Mouse (Mus musculus) thymus, postnatal 36 days (tissue): ENCODE measurements around the gene Olfr523.
A peak's percentile ranks its signal among the peaks of the same experiment; 100 is the strongest.
"Not testable (repeated sequence)": the region's sequence is repeated elsewhere in the genome, so short reads cannot be mapped to it uniquely, and the experiment has no call there.

Experiments used
- DNase-seq, 2 experiments: peaks; one replicate each; pipeline ENCODE4 v3.0.0; 2022; ENCODE audit warnings: mixed read lengths in 2 of 2

The Olfr523 gene

DNA sequence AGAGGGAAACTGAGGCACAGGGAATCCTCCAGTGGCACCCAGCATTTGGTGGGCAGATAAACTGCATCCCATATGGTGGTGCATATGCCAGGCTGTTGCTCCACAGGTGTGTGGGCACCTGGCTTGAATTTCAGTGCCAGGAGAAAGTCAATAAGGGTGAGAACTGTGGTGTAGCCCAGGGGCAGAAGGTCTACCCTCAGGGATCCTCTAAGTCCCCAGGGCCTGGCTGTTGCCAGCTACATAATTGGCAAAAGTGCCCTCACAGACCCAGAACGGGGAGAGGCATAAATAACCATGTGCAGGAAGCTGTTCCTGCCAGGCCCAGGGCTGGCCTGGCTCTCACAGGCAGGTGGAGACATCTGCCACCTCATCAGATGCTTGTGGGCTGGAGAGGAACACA, at the start of gene Olfr523:
Olfr523 (plus strand) TSS at position 282 of the 400 bp plus-strand sequence.
- no peak for DNase-seq

DNA sequence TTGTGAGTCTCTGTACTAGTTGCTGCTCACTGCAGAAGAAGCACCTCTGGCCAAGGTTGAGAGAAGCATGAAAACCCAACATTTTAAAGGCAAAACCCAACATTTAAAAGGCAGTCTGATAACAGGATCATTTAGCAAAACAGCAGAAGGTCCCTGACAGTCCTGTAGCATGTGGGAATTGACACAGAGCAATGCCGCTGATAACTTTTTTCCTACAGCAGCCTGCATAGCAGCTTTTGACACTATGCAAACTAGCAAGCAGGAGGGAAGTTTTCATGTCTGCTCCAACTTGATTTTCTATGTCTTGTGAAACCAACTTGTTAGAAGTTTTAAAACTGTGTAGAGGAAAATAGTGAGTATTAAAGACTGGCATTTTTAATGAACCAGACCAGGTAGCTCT, 48.6 kb upstream of the Olfr523 start:
- no peak for DNase-seq

DNA sequence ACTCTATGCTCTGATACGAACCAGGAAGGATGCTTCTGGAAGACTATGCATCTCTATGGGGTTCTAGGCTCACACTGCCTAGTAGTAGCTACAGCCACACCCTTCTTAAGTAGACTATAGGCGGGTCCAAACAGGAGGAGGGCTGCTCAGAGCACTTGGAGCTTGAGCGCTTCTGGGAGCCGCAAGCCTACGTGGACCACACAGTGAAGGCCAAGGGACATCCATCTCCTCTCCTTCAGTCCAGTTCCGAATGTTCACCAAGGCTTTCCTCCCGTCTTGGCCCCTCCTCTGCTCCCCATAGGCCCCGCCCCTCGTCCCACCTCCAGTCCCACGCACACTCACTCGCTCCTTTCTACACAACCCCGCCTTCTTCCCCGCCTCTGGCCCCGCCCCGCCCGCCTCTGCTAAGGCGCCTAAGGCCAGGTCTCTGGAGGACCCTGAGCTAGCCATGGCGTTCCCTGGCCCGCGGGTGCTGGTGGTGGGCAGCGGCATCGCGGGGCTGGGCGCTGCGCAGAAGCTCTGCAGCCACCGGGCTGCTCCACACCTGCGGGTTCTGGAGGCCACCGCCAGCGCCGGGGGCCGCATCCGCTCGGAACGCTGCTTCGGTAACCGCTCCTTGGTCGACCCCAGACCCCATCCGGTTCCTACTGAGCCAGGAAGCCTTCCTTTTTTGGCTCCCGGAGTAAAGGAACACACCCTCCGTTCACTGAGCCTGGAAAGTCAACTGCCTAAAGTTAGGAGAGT, 47.6 kb upstream of the Olfr523 start:
- peak; percentile 92 to 93 for DNase-seq

DNA sequence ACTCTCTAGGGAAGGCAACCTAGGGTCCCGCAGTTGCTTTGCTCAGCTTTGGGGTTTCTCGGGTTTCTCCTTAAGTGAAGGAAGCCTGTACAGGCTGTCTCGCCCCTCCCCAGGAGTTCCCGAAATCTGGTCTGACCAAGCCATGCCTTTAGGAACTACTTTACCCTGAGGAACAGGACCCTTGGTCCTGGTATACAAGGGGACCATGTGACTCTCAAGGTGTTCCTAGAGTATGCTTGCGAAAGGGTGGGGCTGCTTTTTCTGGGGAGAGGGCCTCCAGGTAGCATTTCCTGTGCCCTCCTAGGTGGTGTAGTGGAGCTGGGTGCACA, 47.0 kb upstream of the Olfr523 start:
- DNase-seq: no peak

DNA sequence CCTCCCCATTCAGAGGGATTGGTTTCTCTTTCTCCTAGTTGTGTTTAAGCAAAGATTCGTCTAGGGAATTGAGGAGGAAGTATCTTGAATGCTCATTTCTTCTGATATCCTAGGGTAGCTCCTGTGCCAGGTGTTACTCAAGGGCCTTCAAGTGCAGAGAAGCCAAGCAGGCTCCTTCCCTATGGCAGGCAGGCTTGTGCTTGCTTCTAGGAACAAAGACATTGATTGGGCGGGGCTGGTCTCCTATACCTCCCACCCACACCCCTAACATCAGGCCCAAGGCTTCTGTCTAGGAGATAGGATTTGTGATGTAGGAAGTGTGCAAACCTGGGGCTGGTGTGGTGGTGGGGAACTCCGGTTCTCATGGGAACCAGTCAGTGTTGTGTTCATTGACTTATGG, 46.1 kb upstream of the Olfr523 start:
- no peak for DNase-seq

DNA sequence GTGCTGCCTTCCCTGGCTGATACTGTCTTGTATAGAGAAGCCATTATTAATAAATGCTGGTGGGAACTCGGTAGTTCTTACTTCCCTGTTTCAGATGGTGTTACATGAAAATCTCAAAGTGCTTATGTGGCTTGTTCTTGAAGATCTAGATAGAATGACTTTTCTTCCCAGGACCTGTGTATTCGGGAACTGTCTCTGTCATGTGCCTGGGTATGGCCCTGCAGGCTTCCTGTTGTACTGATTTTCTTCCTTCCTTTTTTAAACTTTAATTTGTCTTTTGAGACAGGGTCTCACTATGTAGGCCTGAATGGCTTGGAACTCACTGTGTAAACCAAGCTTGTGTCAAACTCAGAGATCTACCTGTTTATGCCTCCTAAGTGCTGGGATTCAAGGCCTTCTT, 45.1 kb upstream of the Olfr523 start:
- no peak for DNase-seq

DNA sequence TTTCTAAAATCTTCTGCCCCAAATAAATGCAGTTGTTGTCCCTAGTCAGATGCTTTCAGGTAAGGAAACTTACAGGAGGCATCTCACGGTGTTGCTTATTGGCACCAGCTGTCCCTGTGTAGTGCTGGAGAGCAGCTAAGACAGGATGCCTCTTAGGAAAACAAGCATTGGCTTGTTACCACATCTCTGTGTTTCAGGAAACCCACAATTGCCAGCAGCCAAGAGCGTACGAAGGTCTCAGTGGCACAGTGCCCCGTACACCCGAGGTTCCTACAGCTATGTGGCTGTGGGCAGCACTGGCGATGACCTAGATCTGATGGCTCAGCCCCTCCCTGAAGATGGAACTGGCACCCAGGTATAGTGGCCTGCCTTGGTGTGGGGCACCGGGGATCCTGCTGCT, 40.8 kb upstream of the Olfr523 start:
- not testable (repeated sequence) for DNase-seq

DNA sequence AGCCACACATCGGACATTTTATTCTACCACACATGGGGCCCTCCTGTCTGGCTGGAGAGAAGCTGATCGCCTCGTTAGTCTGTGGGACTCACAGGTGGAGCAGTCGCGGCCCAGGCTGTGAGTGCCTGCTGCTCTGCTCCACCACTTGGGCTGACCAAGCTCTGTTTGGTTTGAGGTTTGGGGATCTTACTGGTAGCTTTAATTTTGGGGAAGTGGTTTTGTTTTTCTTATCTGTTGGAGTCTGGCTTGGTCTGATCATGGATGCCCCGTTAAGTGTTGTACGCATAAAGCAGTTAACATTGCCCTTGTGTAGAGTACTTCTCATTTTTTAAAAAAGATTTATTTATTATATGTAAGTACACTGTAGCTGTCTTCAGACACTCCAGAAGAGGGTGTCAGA, 39.0 kb upstream of the Olfr523 start:
- DNase-seq: not testable (repeated sequence)

DNA sequence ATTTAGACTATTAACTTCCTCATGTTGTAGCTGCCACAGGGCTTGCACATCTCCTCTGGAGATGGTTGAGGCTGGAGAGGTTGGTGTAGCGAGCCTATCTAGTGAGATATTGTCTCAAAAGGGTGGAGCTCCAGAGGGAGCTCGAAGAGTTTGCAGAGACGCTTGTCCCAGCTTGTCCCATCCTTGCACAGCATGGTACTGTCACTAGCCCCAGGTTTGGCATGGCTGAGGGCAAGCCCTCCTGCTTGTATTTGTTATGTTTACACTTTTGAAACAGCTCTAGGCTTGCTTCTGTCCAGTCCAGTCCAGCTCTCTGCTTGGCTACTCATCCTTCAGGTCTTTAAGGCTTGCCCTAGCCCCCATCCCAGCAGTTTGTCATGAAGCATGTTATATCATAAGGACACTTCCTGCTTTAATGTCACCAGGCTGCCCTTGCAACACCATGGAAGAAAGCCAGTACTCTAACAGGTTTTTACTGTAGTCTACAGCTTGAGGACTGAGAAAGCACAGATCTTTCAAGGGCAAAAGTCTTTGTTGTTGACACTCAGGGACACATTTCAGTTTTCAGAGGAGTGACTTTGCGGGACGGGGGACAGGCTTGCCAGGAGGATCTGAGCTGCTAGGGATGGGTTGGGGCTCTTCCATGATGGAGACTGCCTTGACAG, 37.8 kb upstream of the Olfr523 start:
- DNase-seq: no peak

DNA sequence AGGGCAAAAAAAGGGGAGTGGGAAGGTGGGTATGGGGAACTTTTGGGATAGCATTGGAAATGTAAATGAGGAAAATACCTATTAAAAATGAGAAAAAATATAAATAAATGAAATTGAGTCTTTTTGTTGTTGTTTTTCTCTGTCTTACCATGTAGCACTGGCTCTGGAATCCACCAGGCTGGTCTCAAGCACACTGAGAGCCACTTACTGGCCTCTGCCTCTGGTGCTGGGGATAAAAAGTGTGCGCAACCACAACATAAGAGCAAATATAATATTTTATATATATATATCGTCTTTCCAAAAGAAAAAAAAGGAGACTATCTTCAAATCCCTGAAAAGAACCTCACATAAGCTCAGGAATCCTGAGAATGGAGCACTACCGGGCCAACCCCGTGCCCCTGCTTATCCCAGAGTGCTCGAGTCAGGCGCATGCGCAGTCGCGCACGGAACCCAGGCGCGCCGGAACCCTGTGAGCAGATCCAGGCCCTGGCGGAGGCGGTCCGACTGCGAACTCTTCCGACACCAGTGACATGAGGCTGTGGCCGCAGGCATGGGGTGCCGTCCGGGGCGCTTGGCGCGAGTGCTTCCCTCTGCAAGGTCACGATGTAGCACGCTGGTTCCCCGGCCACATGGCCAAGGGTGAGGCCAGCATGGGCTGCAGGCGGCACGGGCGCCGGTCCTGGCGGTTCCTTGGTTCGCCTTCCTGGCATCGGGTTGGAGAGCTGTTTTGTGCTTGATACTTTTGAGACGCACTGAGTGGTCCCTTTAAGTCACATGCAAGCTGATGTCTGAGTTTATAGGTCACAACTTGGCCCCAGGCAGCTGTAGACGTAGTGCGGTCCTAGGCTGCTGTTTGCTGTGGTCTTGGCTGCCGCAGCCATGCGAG, 35.6 kb upstream of the Olfr523 start, which contains the start of gene Mtg1:
Mtg1 (plus strand) TSS at position 430 of the 886 bp plus-strand sequence.
- DNase-seq: peak; percentile 94 to 97

DNA sequence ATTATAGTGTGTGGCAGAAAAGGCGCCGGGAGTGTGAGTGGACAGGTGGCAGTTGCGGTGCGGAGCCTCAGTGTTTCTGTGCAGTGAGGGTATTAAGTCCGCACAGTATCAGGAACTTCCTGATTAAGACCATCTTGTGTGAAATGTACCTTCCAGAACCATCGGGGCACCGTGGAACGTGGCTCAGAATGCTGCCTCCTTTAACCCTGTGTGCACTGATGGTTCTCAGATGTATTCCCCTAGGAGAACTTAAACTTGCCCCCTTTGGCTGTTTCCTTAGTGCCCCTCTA, 35.1 kb upstream of the Olfr523 start:
- no peak for DNase-seq

DNA sequence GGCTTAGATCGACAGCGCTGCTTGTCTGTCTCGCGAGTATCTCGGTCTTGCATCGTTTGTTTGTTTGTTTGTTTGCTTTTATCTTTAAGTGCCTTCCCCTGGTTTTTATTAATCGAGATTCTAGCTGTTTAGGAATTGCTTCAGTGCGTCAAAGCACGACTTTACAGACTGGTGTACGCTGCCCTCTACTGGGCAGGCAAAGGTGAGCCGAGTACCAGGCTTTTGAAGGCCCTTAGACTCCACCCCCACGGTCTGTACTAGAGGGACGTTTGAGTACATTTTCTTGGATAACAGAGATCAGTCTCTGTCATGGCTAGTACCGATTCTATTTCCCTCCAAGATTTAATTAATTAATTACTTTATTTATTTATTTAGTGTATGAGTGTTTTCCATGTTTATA, 31.7 kb upstream of the Olfr523 start:
- DNase-seq: peak; percentile 60 to 64

DNA sequence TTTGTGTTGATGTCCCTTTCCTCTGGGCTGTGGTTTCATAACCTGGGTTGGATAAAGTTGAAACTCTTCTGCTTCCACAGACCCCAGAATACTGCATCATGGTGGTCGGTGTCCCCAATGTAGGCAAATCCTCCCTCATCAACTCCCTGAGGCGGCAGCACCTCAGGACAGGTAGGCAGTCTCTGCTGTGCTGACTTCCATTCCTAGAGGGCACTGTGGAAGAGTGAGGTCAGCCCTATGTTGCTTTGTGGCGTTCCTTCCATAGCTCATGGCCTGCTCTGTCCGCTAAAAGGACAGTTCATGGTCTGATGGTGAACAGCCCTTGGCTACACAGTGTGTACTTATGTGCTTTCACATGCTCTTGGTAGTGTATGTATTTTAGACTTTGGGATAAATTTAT, 28.5 kb upstream of the Olfr523 start:
- DNase-seq: no peak

DNA sequence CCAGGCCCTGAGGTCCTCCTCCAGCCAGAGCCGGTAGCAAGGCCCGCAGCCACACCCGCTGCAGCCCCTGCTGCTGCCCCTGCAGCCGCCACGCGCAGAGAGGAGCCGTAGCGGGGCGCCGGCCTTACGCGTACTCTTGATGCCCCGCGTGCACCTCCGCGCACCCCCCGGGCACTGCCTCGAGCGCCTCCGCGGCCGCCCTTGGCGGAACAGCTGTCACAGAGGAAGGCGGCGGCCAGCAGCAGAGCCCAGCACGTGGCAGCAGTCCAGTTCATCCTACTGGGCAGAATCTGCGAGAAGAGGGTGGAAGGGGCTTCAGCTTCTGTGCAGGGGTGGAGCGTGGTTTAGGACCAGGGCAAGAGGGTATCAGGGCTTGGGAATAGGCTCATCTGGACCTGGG, 19.6 kb upstream of the Olfr523 start:
- no peak for DNase-seq

DNA sequence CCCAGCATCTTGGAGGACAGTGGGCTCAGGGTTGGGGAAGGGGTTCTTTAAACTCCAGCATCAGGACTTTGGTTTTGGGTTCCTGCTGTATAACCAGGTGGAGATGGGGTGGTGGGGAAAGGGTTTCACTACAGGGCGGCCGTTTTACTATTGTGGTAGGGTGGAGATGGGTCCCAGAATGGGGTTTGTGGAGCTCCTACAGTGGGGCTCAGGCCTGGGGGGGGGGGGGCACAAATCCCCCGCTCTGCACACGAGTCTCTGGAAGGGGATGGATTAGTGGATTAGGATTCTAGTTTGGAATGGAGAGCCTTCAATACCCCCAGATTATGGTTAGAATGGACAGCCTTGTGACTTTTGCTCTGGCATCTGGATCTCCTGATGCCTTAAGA, 19.2 kb upstream of the Olfr523 start:
- DNase-seq: no peak

DNA sequence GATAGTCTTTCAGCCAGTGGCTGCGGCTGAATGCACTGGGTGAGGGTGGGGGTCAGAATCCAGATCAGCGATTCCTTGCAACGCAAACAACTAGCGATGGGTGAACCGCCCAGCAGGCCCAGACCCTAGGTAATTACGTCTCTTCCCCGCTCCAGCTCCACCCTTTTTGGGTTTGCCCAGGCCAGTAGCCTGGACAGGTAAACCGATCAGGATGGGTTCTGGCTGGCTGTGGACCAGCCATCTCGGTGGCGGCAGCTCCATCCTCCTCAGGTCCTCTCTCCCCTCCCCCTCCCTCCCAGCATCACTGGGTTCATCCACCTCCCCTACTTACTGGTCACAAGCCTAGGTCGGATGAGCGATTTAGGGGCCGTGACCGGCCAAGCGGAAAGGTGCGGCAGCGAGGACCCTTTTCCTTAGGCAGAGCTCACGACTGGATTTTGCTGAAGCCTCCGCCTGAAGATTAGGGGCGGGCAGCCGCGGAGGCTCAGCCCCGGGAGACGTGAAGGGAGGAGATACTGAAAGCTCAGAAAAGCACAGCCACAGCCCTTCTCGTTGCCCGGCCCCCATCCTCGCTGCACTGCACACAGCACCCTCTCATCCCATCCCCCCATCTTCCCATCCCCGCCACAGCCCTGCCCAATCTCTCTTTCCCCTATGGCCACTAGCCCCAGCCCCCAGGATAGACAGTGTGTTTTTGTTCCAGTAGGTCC, 18.6 kb upstream of the Olfr523 start, which contains the start of gene Sprn:
Sprn (minus strand) TSS at position 660 of the 710 bp plus-strand sequence.
- DNase-seq: no peak

DNA sequence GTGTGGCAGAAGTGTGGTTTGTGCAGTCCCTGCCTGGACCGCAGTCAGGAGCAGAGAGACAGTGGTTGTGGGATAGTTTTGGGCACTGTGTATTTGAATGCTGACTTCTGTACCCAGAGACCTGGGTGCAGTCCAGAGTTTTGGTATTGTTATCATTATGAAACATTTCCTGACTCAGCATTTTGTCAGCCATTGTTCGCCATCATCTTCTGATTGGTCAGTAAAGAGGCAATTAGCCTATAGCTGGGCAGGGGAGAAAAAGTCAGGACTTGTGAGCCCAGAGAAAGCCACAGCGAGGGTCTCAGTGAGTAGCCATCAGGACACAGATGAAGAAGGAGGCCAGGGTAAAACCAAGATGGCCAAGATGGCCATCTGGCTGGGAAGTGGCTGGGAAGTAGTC, 12.7 kb upstream of the Olfr523 start:
- no peak for DNase-seq

DNA sequence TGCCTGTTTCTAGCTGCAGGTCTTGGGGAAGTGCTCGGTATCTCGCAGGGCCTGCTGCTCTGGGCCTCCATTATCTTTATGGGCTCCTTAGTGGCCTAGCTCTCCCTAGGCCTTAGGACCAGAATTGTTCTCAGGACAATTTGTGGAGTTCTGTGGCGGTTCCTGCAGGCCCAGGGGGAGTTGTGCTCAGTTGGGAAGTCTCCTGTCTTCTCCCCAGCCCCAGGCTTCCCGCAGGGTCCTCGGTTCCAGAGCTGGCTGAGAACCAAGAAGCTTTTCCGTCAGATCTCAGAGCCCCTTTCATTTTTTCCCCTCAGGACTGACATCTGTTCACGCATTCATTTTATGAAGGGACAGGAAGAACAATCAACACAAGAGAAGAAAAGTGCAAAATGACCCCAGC, 8.4 kb upstream of the Olfr523 start, which contains the start of gene Olfr522:
Olfr522 (minus strand) TSS at position 101 of the 400 bp plus-strand sequence.
- no peak for DNase-seq

DNA sequence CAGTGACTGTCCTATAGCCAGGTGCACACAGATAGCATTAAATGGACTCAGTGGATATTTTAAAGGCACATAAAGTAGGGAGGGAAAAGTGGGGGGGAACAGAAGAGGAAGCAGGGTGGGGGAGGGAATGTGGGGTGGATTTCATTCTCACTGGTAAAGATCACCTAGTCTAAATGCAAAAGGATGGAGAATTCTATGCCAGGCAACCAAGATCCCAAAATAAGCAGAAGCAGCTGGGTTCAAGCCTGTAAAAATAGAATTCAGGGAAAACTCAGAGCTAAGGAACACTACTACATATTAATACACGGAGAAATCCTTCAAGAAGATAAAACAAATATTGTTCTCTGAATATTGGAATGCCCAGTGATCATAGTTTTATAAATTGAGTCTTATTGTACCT, 5.1 kb upstream of the Olfr523 start:
- no peak for DNase-seq

DNA sequence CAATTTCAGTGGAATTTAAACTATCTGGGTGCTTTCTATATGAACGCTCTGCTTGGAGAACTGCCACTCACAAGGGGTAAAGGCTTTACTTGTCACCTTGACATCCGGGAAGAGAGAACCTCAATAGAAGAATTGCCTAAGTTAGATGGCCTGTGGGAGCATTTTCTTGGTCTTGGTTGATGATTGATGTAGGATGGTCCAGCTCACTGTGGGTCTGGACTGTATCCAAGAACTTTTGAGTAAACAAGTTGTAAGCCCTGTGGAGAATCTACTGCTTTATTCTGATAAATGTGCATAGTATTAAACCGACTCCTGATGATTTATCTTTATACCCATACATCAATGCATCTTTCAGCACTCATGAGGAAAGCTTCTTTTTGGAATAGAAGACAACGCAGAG, 3.6 kb upstream of the Olfr523 start:
- no peak for DNase-seq

DNA sequence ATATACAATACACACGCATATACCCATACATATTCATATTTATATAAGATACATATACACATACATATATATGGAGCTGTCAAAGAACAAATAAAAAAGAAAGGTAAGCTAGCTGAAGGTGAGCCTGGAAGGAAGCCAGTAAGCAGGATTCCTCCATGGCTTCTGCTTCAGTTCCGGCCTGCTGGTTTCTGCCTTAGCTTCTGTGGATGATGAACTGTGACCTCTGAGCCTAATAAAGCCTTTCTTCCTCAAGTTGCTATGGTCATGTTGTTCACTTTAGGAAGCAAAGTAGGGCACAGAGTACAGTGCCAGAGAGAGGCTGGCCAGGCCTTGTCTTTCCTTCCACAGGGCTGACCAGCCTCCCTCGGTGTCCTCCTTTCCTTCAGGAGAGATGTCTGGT, 2.2 kb upstream of the Olfr523 start:
- no peak for DNase-seq

DNA sequence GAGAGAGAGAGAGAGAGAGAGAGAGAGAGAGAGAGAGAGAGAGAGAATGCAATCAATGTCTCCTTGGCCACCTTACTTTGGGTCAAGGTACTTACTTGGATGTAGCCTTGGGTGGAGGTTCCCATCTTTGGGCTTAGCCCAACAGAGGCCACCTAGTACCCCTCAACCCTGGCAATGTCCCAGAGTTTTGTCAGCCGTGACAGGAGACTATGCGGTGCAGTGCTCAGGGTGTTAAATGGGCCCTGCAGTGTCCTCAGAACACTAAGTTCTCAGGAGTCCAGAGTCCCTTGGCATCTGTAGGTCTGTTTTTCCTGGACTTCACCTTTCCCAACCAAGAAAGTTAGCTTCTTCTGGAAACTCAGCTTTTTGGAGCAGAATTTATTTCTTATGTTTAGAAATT, 6.2 kb downstream of the Olfr523 start:
- no peak for DNase-seq

DNA sequence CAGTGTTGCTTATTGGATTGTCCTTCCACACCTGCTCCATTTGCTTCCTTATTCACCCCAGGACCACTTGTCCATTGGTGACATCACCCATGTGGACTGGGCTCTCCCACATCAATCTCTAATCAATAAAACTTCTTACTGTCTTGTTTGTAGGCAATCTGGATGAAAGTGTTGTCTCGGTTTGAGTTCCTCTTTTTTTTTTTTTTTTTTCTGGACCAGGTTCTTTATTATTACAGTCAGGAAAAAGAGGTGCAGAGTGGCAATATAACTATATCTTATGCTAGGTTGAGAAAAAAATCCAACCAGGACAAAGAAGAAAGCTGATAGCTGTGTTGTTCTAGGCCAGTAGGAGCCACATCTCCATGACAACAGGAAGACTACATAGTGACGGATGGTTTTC, 7.7 kb downstream of the Olfr523 start:
- DNase-seq: no peak
